Mouse (Mus musculus): ENCODE results near the gene Shroom4. TPM values are rescaled to one million over a fixed set of nuclear protein-coding genes. Genes with fewer than 3 reads are reported as not detected.
"Not testable (repeated sequence)": the region's sequence is repeated elsewhere in the genome, so short reads cannot be mapped to it uniquely, and the experiment has no call there.

Gene Shroom4
- polyA plus RNA-seq, 1 experiment from 2014 or later = 5.3 TPM

GRCm38 (mm10) chrX:6448001-6448400 is 48.3 kb downstream of the Shroom4 start:
- Histone ChIP-seq H3K4me2 (ENCODE audit: low read length) (no peak overlapping the region), H3K36me3 (ENCODE audit: control insufficient read depth, insufficient read depth, low read length) (no peaks in the 10 kb centered on the region), H3K27me3 (ENCODE audit: control insufficient read depth, insufficient read depth, low read length) (no peaks in the 10 kb centered on the region), H3K4me1 (ENCODE audit: control insufficient read depth in 2 of 2, insufficient read depth in 2 of 2, low read length in 2 of 2) (no peaks in the 10 kb centered on the region), H3K9me3 (ENCODE audit: control insufficient read depth, low read length) (no peaks in the 10 kb centered on the region), H3K27ac (replicated peaks in 1 of 2; ENCODE audit: control insufficient read depth in 1 of 2, insufficient read depth in 1 of 2, low read depth in 2 of 2, low read length in 2 of 2) (no peak overlapping the region), H3K9ac (ENCODE audit: low read length) (no peak overlapping the region), H3K4me3 (ENCODE audit: control insufficient read depth in 1 of 2, insufficient read depth in 1 of 2, low read depth in 1 of 2, low read length in 2 of 2) (no peak overlapping the region)
- WGBS = 67% methylated on average over 4 of the region's 4 CpGs
- no peak for ATAC-seq (ENCODE audit: insufficient number of reproducible peaks, insufficient read depth, low FRiP score, low read depth)

GRCm38 (mm10) chrX:6453220-6453619 is 53.6 kb downstream of the Shroom4 start:
- 87% methylated on average over 4 of the region's 4 CpGs for WGBS

GRCm38 (mm10) chrX:6469251-6469650 is 69.6 kb downstream of the Shroom4 start:
- not testable (repeated sequence) for ATAC-seq (ENCODE audit: insufficient number of reproducible peaks, insufficient read depth, low FRiP score, low read depth); H3K27me3 ChIP-seq (ENCODE audit: control insufficient read depth, insufficient read depth, low read length); H3K27ac ChIP-seq (replicated peaks in 1 of 2; ENCODE audit: control insufficient read depth in 1 of 2, insufficient read depth in 1 of 2, low read depth in 2 of 2, low read length in 2 of 2); H3K4me1 ChIP-seq (ENCODE audit: control insufficient read depth in 2 of 2, insufficient read depth in 2 of 2, low read length in 2 of 2); H3K36me3 ChIP-seq (ENCODE audit: control insufficient read depth, insufficient read depth, low read length); H3K9me3 ChIP-seq (ENCODE audit: control insufficient read depth, low read length); H3K9ac ChIP-seq (ENCODE audit: low read length); H3K4me3 ChIP-seq (ENCODE audit: control insufficient read depth in 1 of 2, insufficient read depth in 1 of 2, low read depth in 1 of 2, low read length in 2 of 2); H3K4me2 ChIP-seq (ENCODE audit: low read length)
- no CpG with 5 or more reads among the region's 1 CpGs for WGBS

More at GRCm38 (mm10) chrX:6453220-6453619, 53.6 kb downstream of the Shroom4 start:
- Histone ChIP-seq H3K27me3 (ENCODE audit: control insufficient read depth, insufficient read depth, low read length) (no peaks in the 10 kb centered on the region), H3K36me3 (ENCODE audit: control insufficient read depth, insufficient read depth, low read length) (no peaks in the 10 kb centered on the region), H3K9ac (ENCODE audit: low read length) (no peak overlapping the region), H3K4me1 (ENCODE audit: control insufficient read depth in 2 of 2, insufficient read depth in 2 of 2, low read length in 2 of 2) (no peaks in the 10 kb centered on the region), H3K9me3 (ENCODE audit: control insufficient read depth, low read length) (no peaks in the 10 kb centered on the region), H3K4me3 (ENCODE audit: control insufficient read depth in 1 of 2, insufficient read depth in 1 of 2, low read depth in 1 of 2, low read length in 2 of 2) (no peak overlapping the region), H3K4me2 (ENCODE audit: low read length) (no peak overlapping the region), H3K27ac (replicated peaks in 1 of 2; ENCODE audit: control insufficient read depth in 1 of 2, insufficient read depth in 1 of 2, low read depth in 2 of 2, low read length in 2 of 2) (no peak overlapping the region)
- no peak for ATAC-seq (ENCODE audit: insufficient number of reproducible peaks, insufficient read depth, low FRiP score, low read depth)

- H3K27ac ChIP-seq (replicated peaks in 1 of 2; ENCODE audit: control insufficient read depth in 1 of 2, insufficient read depth in 1 of 2, low read depth in 2 of 2, low read length in 2 of 2); ATAC-seq (ENCODE audit: insufficient number of reproducible peaks, insufficient read depth, low FRiP score, low read depth); H3K9ac ChIP-seq (ENCODE audit: low read length); H3K4me2 ChIP-seq (ENCODE audit: low read length); H3K36me3 ChIP-seq (ENCODE audit: control insufficient read depth, insufficient read depth, low read length); H3K9me3 ChIP-seq (ENCODE audit: control insufficient read depth, low read length); H3K27me3 ChIP-seq (ENCODE audit: control insufficient read depth, insufficient read depth, low read length); H3K4me1 ChIP-seq (ENCODE audit: control insufficient read depth in 2 of 2, insufficient read depth in 2 of 2, low read length in 2 of 2); H3K4me3 ChIP-seq (ENCODE audit: control insufficient read depth in 1 of 2, insufficient read depth in 1 of 2, low read depth in 1 of 2, low read length in 2 of 2): not testable (repeated sequence)
- no CpG with 5 or more reads among the region's 1 CpGs for WGBS
These were observed 72.9 kb downstream of the Shroom4 start for GRCm38 (mm10) chrX:6472563-6472962.

GRCm38 (mm10) chrX:6475177-6475576 is 75.5 kb downstream of the Shroom4 start:
- Histone ChIP-seq H3K4me1 (ENCODE audit: control insufficient read depth in 2 of 2, insufficient read depth in 2 of 2, low read length in 2 of 2) (no peaks in the 10 kb centered on the region), H3K27me3 (ENCODE audit: control insufficient read depth, insufficient read depth, low read length) (no peaks in the 10 kb centered on the region), H3K27ac (replicated peaks in 1 of 2; ENCODE audit: control insufficient read depth in 1 of 2, insufficient read depth in 1 of 2, low read depth in 2 of 2, low read length in 2 of 2) (no peak overlapping the region), H3K9ac (ENCODE audit: low read length) (no peak overlapping the region), H3K36me3 (ENCODE audit: control insufficient read depth, insufficient read depth, low read length) (no peaks in the 10 kb centered on the region), H3K4me3 (ENCODE audit: control insufficient read depth in 1 of 2, insufficient read depth in 1 of 2, low read depth in 1 of 2, low read length in 2 of 2) (no peak overlapping the region), H3K4me2 (ENCODE audit: low read length) (no peak overlapping the region), H3K9me3 (ENCODE audit: control insufficient read depth, low read length) (no peaks in the 10 kb centered on the region)
- ATAC-seq (ENCODE audit: insufficient number of reproducible peaks, insufficient read depth, low FRiP score, low read depth) = no peak
- 21% methylated on average over 1 of the region's 1 CpGs for WGBS

GRCm38 (mm10) chrX:6482268-6482667 is 82.6 kb downstream of the Shroom4 start:
- Histone ChIP-seq H3K27ac (replicated peaks in 1 of 2; ENCODE audit: control insufficient read depth in 1 of 2, insufficient read depth in 1 of 2, low read depth in 2 of 2, low read length in 2 of 2) (no peak overlapping the region), H3K4me3 (ENCODE audit: control insufficient read depth in 1 of 2, insufficient read depth in 1 of 2, low read depth in 1 of 2, low read length in 2 of 2) (no peak overlapping the region), H3K4me1 (ENCODE audit: control insufficient read depth in 2 of 2, insufficient read depth in 2 of 2, low read length in 2 of 2) (no peaks in the 10 kb centered on the region), H3K36me3 (ENCODE audit: control insufficient read depth, insufficient read depth, low read length) (no peaks in the 10 kb centered on the region), H3K4me2 (ENCODE audit: low read length) (no peak overlapping the region), H3K27me3 (ENCODE audit: control insufficient read depth, insufficient read depth, low read length) (no peaks in the 10 kb centered on the region), H3K9me3 (ENCODE audit: control insufficient read depth, low read length) (no peaks in the 10 kb centered on the region), H3K9ac (ENCODE audit: low read length) (no peak overlapping the region)
- ATAC-seq (ENCODE audit: insufficient number of reproducible peaks, insufficient read depth, low FRiP score, low read depth) = no peak
- 76% methylated on average over 4 of the region's 4 CpGs for WGBS

GRCm38 (mm10) chrX:6483817-6484216 is 84.2 kb downstream of the Shroom4 start:
- no peak overlapping the region for H3K4me2 ChIP-seq (ENCODE audit: low read length)
- H3K36me3 ChIP-seq (ENCODE audit: control insufficient read depth, insufficient read depth, low read length) = no peaks in the 10 kb centered on the region
- no peak overlapping the region for H3K9ac ChIP-seq (ENCODE audit: low read length)
- 52% methylated on average over 8 of the region's 8 CpGs for WGBS
- no peak overlapping the region for H3K27ac ChIP-seq (replicated peaks in 1 of 2; ENCODE audit: control insufficient read depth in 1 of 2, insufficient read depth in 1 of 2, low read depth in 2 of 2, low read length in 2 of 2)
- no peaks in the 10 kb centered on the region for H3K27me3 ChIP-seq (ENCODE audit: control insufficient read depth, insufficient read depth, low read length)
- no peaks in the 10 kb centered on the region for H3K9me3 ChIP-seq (ENCODE audit: control insufficient read depth, low read length)
- no peaks in the 10 kb centered on the region for H3K4me1 ChIP-seq (ENCODE audit: control insufficient read depth in 2 of 2, insufficient read depth in 2 of 2, low read length in 2 of 2)
- H3K4me3 ChIP-seq (ENCODE audit: control insufficient read depth in 1 of 2, insufficient read depth in 1 of 2, low read depth in 1 of 2, low read length in 2 of 2) = no peak overlapping the region
- no peak for ATAC-seq (ENCODE audit: insufficient number of reproducible peaks, insufficient read depth, low FRiP score, low read depth)

GRCm38 (mm10) chrX:6490433-6490832 is 90.8 kb downstream of the Shroom4 start:
- no peak overlapping the region for H3K9ac ChIP-seq (ENCODE audit: low read length)
- H3K4me3 ChIP-seq (ENCODE audit: control insufficient read depth in 1 of 2, insufficient read depth in 1 of 2, low read depth in 1 of 2, low read length in 2 of 2) = no peak overlapping the region
- 83% methylated on average over 4 of the region's 4 CpGs for WGBS
- no peak for ATAC-seq (ENCODE audit: insufficient number of reproducible peaks, insufficient read depth, low FRiP score, low read depth)
- no peaks in the 10 kb centered on the region for H3K27me3 ChIP-seq (ENCODE audit: control insufficient read depth, insufficient read depth, low read length)
- no peak overlapping the region for H3K4me2 ChIP-seq (ENCODE audit: low read length)
- H3K27ac ChIP-seq (replicated peaks in 1 of 2; ENCODE audit: control insufficient read depth in 1 of 2, insufficient read depth in 1 of 2, low read depth in 2 of 2, low read length in 2 of 2) = no peak overlapping the region
- no peaks in the 10 kb centered on the region for H3K4me1 ChIP-seq (ENCODE audit: control insufficient read depth in 2 of 2, insufficient read depth in 2 of 2, low read length in 2 of 2)
- H3K36me3 ChIP-seq (ENCODE audit: control insufficient read depth, insufficient read depth, low read length) = no peaks in the 10 kb centered on the region
- no peaks in the 10 kb centered on the region for H3K9me3 ChIP-seq (ENCODE audit: control insufficient read depth, low read length)
